Mouse (Mus musculus): ENCODE results near the gene Icosl. TPM values are rescaled to one million over a fixed set of nuclear protein-coding genes. Genes with fewer than 3 reads are reported as not detected.
"Not testable (repeated sequence)": the region's sequence is repeated elsewhere in the genome, so short reads cannot be mapped to it uniquely, and the experiment has no call there.

Gene Icosl
- polyA plus RNA-seq (2012; rRNA removed): 25.3 and 31.3 TPM in 2 replicates

DNA sequence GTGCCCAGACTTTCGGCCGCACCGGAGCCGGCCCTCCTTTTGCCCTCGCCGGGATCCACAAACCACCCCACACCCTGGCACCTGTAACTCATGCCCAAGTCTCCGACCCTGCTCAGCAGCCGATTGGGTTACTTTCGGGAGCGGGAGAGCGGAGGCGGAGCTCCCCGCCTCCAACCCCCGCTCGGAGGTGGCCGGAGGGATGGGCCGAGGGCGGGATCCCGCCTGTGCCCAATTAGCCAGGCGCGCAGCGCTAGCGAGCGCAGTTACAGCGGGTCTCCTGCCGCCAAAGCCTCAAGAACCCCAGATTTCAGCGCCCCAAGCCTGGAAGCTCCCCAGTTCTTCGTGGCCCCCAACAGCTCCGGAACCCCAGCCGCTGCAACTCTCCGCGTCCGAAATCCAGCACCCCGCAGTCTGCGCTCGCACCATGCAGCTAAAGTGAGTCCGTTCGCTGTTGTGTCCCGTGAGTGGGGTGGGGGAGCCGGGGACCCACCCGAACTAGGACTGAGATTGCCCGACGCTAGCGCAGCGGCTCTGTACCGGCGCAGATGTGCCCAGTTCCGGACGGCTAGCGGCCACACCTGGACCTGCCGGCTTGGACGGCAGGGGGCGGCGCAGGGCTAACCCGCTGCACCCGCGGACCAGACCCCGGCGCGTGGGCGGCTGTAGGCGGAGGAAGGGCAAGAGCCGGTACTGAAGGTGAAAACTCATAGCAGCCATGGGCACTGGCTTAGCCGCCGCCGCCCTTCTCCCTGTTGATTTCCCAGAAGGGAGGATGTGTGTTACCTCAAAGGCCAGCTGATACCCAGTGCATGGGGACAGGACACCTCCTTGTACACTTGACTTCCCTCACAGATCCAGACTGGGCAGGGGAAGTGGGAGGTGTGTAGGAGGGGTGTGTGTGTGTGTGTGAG, at the start of gene Icosl:
TSS of gene Icosl (plus strand) at position 202 of the 911 bp plus-strand sequence.
- DNase-seq (ENCODE audit: low read depth): no peak

DNA sequence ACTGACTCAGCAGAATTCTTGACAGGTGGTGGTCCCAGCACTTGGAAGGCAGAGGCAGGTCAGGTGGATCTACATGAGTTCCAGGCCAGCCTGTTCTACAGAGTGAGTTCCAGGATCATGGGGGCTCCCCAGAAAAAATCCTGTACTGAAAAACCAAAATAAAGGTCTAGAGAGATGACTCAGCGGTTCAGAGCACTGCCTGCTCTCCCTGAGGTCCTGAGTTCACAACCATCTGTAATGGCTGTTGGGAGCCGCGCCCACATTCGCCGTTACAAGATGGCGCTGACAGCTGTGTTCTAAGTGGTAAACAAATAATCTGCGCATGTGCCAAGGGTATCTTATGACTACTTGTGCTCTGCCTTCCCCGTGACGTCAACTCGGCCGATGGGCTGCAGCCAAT, 49.1 kb upstream of the Icosl start:
- DNase-seq (ENCODE audit: low read depth): not testable (repeated sequence)

DNA sequence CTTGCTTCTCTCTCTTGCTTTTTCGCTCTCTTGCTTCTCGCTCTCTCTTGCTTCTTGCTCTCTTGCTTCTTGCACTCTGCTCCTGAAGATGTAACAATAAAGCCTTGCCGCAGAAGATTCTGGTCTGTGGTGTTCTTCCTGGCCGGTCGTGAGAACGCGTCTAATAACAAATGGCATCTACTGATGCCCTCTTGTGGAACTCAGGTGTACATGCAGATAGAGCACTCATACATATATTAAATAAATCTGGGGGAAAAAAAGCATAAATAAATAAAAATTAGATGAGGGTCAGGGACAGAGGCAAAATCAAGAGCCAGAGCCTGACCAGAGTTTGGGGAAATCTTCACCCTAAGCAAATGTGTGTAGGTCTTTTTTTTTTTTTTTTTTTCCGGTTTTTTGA, 43.6 kb upstream of the Icosl start:
- DNase-seq (ENCODE audit: low read depth): not testable (repeated sequence)

DNA sequence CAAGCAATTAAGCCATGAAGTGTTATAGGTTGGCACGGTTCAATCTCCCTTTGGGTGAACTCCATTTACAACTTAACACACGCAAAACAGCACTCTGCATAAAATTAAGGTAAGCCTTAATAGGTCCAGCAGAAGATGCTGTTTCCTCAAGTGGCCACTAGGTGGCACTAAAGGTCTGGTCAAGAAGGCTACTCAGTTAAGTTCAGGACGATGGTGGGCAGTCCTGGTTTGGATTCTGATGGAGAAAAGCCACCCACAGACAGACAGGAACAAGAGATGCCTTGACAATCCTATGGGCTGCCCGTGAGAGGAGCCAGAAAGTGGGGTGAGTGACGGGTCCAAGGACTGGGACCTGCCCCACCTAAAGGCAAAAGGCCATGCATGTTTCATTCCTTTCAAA, 41.0 kb upstream of the Icosl start:
- DNase-seq (ENCODE audit: low read depth): no peak

DNA sequence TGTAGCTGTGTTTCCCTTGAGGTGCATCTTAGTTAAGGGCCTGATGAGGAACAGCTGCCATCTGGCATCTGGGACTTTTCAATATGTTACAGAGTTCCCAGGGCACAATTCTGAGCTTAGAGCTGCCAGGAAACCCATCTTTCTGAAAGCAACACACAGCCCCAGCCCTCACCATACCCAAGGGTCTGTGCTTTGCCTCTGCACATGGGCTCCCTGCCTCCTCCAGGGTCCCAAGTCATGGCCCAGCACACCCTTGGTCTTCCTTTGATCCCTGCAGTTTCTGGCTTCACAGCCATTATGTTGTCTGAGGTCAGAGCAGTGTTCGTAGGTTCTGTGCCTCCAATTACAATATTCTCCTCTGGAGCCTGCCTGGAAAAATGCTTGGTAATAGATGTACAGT, 40.0 kb upstream of the Icosl start:
- DNase-seq (ENCODE audit: low read depth): no peak

DNA sequence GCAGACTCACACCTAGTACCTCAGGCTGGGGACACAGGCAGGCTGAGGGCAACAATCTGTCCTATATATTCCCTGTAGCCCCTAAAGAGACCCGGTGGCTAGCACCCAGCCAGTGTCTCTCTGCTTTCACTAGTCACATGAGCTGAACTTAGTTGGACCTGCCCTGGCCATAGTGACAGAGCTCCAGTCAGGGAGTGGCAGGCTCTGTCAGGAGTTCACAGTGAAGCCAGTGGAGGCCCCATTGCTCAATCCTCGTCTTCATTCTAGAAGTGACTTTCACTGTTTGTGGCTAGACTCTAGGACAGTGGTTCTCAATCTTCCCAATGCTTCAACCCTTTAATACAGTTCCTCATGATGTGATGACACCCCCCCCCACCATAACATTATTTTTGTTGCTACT, 37.1 kb upstream of the Icosl start:
- DNase-seq (ENCODE audit: low read depth): no peak

DNA sequence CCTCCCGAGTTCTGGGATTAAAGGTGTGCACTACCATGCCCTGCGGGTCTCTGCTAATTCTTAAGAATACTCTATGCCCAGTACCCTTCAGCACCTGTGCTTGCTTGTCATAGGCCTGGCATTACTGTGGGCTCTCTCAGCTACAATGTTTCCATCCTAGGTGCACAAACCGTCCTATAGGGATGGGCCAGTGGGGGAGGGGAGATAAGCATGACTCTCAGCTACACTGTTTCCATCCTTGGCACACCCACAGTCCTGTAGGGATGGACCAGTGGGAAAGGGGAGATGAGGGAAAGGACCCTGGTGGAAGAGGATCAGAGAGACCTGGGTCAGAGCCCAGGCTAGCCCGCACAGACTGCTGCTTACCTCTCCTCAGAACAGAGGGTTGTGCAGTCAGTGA, 32.0 kb upstream of the Icosl start:
- no peak for DNase-seq (ENCODE audit: low read depth)

DNA sequence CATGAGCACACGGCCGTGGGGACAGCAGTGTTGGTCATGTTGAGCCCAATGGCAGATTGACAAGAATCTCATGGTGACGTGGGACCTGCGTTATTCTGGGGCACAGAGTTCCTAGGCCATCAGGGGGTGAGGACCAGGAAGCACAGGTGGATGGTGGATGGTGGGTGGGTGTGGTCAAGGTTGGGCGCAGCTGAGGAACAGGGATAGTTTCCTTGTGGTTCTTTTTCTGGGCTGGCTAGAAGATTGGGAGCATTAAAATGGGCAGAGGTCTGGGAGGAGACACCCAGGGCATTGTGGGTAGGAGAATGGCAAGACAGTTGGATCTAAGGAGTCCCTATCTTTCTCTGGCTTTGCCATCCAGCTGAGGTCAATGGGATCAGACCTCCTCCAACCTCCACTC, 27.5 kb upstream of the Icosl start, which contains the start of gene Dnmt3l:
TSS of gene Dnmt3l (plus strand) at position 301 of the 400 bp plus-strand sequence.
- DNase-seq (ENCODE audit: low read depth): no peak

DNA sequence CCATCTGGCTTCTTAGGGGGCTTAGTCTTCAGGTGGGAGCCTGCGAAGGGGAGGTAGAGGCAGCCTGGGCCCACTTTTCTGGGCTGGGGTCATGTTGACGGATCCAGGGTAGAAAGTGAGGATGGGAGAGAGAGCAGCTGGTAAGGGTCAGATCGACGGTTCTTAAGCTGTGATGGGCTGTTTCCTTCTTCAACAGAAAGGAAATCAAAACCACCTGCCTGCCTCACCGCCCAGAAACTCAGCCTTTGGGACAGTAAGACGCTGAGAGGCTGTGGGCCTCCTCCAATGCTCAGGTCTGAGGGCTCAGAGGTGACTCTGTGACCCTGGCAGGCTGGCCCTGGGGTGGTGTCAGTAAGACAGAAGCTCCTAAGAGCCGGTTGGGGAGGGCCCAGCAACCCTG, 27.0 kb upstream of the Icosl start:
- no peak for DNase-seq (ENCODE audit: low read depth)

DNA sequence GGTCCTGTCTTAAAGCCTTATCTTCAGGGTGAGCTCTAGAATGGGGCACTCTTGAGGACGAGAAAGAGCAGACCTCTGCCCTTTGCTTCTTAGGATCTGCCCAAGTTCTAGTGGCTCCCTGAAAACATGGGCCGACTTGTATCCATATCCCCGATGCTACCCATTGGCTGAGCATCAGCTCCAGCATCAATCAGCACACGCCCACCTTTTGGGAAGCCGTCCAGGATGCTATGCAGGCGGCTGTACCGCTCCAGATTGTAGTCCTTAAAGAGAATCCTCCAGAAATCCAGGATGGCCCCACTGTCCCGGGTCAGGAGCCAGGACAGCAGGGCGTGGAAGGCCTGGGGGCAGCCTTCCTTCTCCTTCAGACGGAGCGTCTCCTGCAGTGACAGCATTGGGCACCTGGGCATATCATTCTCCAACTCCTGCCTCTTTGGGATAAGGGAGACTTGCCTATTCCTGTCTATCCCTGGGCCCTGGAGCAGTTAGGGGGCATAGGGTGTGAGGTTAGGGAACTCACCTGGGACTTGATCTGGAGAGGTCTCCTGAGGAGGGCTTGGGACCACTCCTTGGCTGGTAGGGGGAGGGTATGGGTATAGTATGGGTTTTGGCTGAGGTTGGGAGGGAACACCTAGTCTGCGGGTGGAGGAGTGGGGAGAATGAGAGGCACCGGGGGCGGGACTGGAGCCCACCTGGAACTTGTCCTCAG, 26.3 kb upstream of the Icosl start:
- no peak for DNase-seq (ENCODE audit: low read depth)

DNA sequence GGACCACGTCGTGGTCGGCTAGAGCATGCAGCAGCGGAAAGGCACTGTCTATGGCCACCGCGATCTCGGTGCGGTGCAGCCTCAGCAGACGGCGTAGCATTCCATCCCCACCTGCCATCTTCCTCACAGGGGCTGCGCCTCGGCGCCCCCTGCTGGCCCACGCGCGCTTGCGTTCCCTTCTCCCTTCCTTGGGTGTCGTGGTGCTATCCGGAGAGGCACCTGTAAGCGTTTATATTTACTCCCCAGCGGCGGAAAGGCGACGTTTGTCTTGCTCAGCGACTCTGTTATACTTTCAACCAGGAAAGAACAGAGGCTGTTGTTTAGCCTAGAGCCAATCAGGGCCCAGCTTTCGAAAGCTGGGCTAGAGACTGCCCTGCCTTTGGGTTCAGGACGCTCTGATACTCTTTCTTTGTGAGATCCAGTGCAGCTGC, 25.7 kb upstream of the Icosl start, which contains the start of gene Aire:
TSS of gene Aire (minus strand) at position 205 of the 431 bp plus-strand sequence.
- no peak for DNase-seq (ENCODE audit: low read depth)

DNA sequence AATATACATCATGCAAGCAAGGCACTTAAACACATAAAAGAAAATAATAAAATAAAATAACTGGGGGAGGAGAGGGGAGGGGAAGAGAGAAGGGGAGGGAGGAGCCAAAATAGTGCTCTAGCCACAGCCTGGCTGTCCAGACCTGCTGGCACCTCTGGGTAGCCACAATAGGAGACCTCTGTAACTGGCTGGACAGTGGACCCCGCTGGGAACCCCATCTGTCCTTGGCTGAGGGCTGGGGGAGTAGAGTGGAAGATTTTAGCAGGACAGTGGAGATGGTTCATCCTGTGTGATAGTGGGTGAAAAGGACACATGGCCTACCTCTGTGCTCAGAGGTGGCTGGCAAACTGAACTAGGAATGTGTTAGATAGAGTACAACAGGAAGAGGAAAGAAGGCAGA, 24.6 kb upstream of the Icosl start:
- DNase-seq (ENCODE audit: low read depth): no peak

DNA sequence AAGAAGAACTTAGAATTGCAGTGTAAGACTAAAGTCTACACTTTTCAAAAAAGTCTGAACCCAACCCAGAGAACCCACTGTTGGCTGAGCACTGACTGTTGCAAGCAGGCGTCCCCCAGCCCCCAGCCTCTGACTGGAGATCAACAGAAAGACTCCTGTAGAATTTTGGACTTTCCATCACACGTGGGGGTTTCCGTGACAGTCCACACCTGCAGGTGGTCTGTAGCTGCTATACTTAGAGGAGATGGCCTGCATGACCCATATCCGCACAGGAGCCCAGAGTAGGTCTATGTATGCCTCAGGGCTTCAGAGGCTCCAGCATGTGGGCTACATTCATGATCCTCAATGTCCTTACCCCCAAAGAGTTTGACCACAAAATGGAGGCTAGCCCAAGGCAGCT, 22.7 kb upstream of the Icosl start:
- no peak for DNase-seq (ENCODE audit: low read depth)

DNA sequence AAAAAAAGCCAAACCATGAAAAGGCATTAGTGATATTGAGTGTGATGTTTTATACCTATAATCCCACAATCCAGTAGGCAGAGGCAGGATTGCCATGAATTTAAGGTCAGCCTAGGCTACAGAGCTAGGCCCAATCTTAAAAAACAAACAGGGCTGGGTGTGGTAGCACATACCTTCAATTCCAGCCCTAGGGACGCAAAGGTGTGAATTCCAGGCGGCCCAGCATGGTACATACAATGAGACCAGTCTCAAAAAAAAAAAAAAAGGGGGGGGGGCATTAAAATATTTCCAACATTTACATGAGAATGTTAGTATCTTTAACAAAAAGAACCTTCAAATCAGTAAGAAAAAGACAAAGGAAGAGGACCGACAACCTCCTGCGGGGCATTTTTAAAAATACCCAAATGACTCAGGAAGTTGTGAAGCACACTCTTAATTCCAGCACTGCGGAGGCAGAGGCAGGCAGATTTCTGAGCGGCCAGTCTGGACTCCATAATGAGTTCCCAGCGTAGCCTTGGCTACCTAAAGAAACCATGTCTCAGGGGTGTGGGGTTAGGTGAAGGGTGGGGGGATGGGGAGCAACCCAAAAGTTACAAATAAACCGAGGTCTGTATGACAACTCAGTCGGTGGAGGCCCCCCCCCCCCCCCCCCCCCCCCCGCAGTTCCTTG, 20.9 kb upstream of the Icosl start:
- no peak for DNase-seq (ENCODE audit: low read depth)

DNA sequence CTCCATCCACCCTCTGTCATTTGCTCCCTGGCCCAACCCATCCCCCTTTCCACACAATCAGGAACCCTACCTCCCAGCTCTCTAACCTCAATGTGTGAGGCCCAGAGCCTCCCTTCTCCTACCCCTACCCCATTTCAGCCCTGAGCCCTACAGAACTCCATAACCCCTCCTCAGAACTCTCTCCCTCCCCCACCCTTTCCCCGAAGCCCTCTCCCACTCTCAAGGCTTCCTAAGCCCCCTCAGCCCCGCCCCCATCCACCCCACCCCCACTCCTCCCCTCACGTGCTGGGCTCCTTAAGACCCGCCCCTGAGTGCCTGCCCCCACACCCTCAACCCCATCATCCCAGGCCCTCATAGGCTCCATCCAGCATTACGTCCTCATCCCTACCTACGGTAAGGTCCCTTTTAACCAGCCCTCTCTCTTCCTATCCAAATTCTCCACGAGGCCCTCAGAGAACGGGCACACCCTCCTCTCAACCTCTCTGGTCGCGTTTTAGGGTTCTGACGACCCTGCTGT, 19.5 kb upstream of the Icosl start:
- no peak for DNase-seq (ENCODE audit: low read depth)

DNA sequence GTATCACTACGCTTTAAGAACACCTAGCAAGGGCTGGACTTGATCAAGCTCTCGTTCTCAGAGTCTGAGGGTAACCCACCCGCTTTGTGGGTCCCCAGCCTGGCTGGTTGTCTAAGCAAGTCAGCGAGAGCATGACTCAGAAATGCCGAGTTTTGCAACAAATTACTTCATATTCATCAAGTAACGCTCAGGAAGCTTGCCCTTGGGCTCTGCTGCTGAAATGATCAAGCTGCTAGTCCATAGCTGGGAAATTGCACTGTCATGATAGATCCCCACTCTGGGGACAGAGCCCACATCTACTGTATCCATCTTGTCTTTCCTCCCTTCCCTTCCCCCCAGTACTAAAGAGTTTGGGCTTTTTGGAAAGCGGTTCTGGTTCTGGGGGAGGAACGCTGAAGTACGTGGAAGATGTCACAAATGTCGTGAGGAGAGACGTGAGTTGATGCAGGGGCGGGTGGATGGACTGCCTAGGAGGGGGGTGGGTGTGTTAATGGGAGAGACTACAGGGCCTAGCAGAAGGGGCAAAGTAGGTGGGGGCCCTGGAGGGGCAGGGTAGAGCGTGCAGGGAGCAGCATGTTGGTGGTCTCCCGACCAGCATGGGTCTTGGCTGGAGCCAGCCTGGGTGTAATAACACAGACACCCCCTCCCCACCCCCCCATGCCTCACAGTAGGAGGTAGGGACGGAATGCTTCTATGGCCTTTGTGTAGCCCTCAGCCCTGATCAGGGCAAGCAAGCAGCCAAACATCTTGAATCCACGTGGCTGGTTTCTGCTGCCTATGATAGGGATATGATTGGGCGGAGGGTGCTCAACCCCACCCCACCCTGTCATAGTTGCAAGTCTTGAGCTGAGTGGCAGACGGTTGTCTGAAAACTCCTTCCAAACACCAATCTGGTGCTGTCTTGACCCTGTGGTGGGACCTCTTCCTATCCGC, 14.2 kb upstream of the Icosl start:
- no peak for DNase-seq (ENCODE audit: low read depth)

DNA sequence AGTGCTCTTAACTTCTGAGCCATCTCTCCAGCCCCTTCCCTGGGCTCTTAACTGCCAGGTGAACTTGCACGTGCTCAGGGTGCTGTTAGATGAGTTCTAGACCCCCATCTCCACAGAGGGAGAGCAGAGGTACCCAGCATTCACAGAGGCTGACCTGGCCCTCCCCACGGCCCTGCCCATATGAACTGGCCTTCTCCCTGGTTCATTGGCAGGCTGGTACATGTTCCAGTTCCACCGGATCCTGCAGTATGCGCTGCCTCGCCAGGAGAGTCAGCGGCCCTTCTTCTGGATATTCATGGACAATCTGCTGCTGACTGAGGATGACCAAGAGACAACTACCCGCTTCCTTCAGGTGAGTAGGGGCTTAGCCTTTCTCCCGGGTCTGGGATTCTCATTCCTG, 12.0 kb upstream of the Icosl start:
- no peak for DNase-seq (ENCODE audit: low read depth)

DNA sequence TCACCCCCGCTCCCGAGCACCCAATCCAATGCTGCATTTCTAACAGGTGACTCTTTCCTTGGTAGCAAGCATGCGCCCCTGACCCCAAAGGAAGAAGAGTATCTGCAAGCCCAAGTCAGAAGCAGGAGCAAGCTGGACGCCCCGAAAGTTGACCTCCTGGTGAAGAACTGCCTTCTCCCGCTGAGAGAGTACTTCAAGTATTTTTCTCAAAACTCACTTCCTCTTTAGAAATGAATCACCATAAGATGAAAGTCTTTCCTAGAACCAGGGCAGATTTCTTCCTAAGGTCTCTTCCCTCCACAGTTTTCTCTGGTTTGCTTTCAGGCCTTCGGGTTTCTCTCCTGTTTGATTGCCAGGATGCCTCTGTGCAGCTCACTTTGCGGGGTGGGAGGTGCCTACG, 6.0 kb upstream of the Icosl start:
- no peak for DNase-seq (ENCODE audit: low read depth)

DNA sequence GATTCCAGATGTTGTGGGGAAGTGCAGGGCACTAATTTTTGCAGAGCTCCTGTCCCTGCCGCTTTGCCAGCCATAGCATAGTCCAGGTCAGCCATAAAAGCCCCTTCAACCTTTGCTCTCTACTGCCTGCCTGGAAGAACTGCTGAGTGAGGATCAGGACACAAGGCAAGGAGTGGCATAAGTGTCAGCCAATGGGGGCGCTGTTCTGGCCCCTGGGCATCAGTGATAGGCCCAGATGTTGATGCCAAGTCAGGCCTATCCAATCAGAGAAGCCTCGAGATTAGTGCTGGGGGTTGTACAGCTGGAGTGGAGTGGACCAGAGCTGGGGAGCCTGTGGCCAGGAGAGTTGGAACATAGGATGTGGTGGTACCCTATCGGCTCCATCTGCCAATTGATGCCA, 1.9 kb upstream of the Icosl start:
- no peak for DNase-seq (ENCODE audit: low read depth)

DNA sequence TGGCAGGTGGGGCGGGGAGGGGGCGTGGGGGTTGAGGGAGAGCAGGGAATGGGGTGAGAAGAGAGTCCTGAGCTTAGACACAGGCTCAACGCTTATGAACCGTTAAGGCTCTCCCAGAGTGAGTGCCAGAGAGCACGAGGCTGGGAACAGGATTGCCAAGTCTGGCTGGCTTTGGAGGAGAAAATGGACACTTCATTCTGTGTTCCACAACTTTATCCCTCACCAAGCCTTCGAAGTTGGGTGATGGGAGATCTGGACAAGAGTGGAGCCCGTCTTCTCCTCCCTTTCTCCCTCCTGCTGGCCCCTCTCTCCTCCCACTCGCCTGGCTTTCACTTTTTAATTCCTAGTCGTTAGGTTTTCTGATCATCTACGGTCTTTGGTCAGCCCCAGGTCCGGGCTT, 561 bp upstream of the Icosl start:
- no peak for DNase-seq (ENCODE audit: low read depth)

DNA sequence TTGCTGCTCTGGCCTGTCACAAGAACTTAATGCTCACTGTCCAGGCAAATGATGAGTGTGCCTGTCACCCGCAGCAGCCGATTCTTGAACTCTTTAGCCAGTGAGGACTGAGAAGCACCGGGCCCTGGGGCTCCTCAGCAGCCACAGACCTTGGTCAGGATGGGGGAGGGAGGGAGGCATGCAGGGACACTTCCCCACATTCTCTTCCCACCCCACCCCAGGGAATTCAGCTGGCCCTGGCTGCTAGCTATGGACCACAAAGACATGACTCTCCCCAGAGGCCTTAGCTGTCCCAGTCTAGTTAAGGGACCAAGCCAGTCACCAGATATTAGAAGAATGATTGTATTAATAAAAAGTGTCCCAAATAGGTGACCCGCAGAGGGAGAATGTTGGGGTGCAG, 5.0 kb downstream of the Icosl start:
- DNase-seq (ENCODE audit: low read depth): no peak
